Mouse (Mus musculus): ENCODE data around the gene Rxfp2.

The Rxfp2 gene

DNA sequence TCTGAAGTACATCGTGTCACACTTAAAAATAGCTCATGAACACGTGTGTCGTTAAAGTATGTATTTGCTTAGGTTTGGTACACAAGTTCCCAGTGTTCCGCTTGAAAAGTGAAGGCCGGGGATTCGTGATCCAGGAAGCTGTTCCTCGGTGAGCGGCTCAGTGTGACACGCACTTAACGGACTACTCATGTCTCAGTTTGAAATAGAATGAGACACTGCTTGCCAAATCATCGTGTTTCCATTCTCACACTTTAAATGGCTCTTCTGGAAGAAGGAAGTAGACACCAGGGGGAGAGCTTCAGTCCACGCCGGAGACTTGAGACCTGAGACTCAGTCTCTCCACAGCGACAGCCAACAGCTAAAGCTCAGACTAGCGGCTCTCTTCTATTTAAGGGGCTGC lies 28.0 kb downstream of the Rxfp2 start:
- no peak for DNase-seq

GRCm38 (mm10) chr5:150049946-150050345 lies 31.5 kb downstream of the Rxfp2 start:
- peak; percentile 63 for DNase-seq

- DNase-seq, result peak; percentile 73
Measured at GRCm38 (mm10) chr5:150051828-150052227, 33.4 kb downstream of the Rxfp2 start.

- no peak for DNase-seq
Measured at GRCm38 (mm10) chr5:150053294-150053693, 34.8 kb downstream of the Rxfp2 start.

- DNase-seq, result no peak
Measured at GRCm38 (mm10) chr5:150053956-150054355, 35.5 kb downstream of the Rxfp2 start.

- no peak for DNase-seq
Measured at GRCm38 (mm10) chr5:150055322-150055721, 36.8 kb downstream of the Rxfp2 start.

DNA sequence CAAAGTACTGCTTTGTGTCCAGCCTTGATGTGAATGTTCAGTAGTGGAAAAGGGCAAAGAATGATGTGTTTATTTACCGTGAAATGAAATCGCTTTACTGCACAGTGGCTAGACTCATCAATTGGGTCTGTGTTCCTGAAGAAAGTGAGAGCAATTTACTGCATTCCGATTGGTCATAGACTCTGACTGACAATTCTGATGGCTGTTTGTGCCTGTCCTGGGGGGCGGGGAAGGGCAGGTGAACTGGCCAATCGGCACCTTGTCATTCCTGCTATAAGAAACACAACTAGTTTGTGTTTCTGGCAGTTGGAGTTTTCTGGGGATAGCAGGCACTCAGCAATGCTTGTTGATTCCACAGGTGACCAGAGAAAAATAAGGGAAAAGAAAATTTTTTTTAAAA lies 37.6 kb downstream of the Rxfp2 start:
- no peak for DNase-seq

- DNase-seq, result no peak
Measured at GRCm38 (mm10) chr5:150058845-150059244, 40.4 kb downstream of the Rxfp2 start.

DNA sequence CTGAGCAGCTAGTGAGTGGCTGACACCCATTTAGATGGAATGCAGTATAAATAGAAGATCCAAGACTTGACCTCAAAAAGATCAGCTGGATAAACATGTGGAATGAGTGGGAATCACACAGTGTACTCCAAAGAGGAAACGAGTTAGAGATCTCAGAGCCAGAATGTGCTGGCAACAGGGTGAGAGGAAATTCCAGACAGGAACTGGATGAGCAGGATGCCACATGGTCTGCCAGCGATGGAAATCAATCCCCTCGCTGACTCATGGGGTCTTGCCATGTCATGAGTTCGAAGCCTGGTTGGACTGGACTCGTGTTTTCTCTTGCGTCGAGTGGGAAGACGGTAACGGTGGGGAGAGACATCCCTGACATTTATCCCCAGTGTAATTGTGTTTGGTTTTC lies 41.0 kb downstream of the Rxfp2 start:
- DNase-seq, result no peak

- no peak for DNase-seq
Measured at GRCm38 (mm10) chr5:150061086-150061485, 42.6 kb downstream of the Rxfp2 start.

DNA sequence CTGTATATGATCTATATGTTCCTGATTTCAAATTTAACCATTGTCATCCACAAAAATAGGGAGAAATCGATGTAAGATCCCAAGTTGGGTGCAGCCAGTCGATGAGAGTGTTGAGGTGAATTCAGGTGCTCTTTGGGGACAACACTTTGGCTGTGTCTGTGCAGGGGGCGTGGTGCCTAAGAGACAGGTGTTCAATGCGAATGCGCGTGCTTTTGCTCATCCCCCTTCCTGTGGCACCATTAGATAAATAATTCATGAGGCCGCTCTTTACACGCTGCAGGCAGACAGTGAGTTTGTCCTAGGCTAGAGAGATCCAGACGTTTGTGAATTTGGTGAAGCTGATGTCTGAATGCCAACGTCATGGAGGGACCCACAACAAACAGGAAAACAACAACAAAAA lies 45.8 kb downstream of the Rxfp2 start:
- DNase-seq, result no peak

DNA sequence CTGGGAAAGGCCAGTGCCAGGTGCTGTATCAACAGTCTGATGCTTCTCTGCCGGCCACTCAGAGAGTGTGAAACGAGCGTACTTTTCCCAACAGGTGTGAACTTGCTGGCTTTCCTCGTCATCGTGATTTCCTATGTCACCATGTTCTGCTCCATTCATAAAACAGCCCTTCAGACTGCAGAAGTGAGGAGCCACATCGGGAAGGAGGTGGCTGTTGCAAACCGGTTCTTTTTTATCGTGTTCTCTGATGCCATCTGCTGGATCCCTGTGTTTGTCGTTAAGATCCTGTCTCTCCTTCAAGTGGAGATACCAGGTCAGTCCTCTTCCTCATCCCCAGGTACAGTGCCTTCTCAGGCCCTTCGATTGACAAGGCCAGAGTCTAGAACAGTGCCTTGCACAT lies 51.6 kb downstream of the Rxfp2 start:
- DNase-seq, result no peak

DNA sequence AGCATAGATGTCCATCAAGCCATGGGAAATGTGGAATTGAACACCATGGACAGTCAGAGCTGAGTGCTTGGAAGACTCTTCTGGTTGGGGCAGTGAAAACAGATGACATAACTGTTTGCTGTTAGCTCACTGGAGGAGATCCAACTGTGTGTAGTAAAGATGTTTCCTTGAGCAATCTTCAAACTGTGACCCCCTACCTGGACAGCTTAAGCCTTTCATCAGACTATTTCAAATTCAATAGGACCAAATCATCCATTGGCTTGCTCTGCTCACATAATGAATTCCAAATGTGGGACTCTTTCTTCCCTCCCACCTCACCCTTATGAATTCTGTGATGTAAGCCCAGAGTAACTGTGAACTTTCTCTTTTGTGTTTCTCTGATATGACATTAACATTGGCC lies 53.3 kb downstream of the Rxfp2 start:
- no peak for DNase-seq

GRCm38 (mm10) chr5:150079866-150080797 lies 61.7 kb downstream of the Rxfp2 start:
- no peak for DNase-seq

- no peak for DNase-seq
Measured at GRCm38 (mm10) chr5:150082696-150083095, 64.2 kb downstream of the Rxfp2 start.

- no peak for DNase-seq
Measured at GRCm38 (mm10) chr5:150083190-150083589, 64.7 kb downstream of the Rxfp2 start.

GRCm38 (mm10) chr5:150097620-150098019 lies 79.1 kb downstream of the Rxfp2 start:
- peak; percentile 71 for DNase-seq

- no peak for DNase-seq
Measured at GRCm38 (mm10) chr5:150098754-150099153, 80.3 kb downstream of the Rxfp2 start.

DNA sequence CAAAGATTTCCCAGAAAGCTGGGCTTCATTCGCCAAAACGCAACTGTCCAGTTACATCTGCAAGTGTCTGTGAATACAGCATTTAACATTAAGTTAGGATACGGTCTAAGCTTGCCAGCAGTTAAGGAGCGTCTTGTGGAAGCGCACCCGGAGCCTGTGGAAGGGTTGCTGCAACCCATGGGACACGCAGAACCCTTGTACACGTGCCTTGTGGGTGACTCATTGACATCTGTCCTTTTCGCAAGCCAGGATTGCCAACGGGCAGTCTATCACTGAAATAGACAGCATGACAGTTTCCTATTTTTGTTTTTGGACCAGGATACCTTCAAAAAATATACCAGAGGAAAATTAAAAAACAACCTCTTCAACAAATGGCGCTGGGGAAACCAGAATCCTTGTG lies 83.3 kb downstream of the Rxfp2 start:
- DNase-seq, result no peak

GRCm38 (mm10) chr5:150106358-150106757 lies 87.9 kb downstream of the Rxfp2 start:
- no peak for DNase-seq

DNA sequence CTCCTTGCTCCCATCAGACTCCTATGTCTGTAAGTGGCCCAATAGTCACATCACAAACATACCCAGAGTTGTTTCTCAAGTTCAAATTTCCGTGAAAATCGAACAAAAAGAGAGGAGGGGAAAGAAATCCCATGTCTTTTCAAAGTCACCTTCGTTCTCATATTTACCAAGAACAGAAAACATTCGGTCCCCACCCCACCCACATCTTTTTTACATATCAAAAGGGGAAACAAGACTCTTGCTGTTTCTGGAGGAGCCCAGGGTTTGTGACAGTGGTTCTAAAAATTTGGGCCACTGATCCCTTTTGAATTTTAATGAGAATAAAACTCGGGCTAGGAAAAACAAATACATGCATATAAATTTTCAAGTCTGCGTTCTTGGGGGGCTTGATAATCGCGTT lies 92.8 kb downstream of the Rxfp2 start:
- DNase-seq, result no peak

DNA sequence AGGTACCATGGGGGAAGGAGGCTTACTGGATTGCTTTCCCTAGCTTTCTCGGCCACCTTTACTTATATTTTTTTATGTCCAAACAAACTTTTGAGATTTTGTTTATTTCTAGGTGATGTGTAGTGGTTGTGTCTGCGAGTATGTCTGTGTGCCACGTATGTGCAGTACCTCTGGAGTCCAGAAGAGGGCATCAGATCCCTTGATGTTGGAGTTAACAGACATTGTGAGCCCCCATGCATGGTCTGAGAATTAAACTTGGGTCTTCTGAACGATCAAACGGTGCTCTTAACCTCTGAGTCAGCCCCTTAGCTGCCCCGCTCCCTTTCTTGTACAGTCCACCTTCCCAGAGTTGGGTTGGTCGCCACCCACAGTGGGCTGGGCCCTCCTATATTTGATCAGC lies 95.5 kb downstream of the Rxfp2 start:
- DNase-seq, result peak; percentile 69

DNA sequence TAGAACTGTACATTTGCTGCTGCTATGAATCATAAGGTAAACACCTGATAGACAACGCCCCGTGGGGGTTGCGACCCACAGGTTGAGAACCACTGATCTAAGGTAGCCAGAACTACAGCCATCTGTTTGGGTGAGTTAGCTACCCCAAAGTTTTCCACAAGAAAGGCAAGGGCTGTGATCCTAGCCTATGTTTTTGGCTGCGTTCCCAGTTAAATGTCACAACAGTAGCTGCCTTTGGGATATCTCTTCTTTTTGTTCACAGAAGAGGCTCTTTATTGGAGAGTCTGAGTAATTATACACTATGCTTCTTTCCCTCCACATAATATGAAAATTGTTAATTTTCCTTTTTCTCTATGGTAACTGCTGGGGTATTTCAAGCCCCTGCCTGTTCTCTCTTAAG lies 96.3 kb downstream of the Rxfp2 start:
- no peak for DNase-seq

DNA sequence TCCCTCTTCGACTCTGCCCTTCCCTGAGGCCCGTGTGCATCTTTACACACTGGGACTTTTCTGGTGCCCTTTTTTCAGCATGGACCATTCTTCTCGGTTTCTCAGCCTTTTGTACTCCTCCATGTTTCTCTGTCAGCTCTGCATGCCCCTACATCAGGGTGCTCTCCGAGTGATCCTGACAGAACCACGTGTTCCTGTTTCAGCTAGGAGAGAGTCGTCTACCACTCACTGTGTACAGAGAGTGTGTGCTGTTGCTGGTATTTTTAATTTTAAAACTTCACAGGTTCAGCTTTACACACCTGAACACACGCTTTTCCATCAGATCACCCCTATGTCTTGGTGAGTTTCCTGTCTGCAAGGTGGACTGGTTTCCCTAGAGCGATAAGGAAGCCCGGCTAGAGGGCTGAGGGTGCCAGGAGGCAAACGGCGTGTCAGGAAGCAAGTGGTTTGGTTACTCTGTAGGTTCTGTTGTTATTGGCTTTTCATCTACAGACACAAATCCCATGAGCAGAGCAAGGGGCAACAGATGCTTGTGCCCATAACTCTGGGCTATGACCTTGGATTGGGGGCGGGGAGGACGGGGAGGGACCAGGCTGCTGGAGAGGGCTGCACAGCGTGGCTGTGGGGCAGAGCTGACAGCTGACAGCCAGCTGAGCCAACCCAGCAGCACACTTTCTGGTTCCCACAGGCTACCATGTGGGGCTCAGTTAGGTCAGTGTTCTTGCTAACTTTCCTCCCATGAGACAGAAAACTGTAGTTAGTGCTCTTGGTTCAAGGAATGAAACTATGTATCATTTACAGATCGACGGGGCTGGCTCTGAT lies 97.0 kb downstream of the Rxfp2 start:
- DNase-seq, result peak; percentile 25
